Mouse (Mus musculus) heart, adult 18-20 months (tissue): ENCODE measurements around the gene Axl. TPM values are rescaled to one million over a fixed set of nuclear protein-coding genes. Genes with fewer than 3 reads are reported as not detected.
"Not testable (repeated sequence)": the region's sequence is repeated elsewhere in the genome, so short reads cannot be mapped to it uniquely, and the experiment has no call there.

ENCODE experiments used
- DNase-seq, 2 experiments: peaks; one replicate each; pipeline ENCODE4 v3.0.0; 2021 to 2022; ENCODE audit warnings: mixed read lengths in 1 of 2
- total RNA-seq, 2 experiments: library from RNA; stranded (reverse); gene quantifications; 2 replicates each; pipeline ENCODE4 v1.2.3; 2021

The Axl gene
- total RNA-seq, 2 experiments from 2014 or later: 52.0 to 57.2 TPM

- DNase-seq: no peak
Measured at GRCm38 (mm10) chr7:25754439-25754737, 34.1 kb downstream of the Axl start.

DNA sequence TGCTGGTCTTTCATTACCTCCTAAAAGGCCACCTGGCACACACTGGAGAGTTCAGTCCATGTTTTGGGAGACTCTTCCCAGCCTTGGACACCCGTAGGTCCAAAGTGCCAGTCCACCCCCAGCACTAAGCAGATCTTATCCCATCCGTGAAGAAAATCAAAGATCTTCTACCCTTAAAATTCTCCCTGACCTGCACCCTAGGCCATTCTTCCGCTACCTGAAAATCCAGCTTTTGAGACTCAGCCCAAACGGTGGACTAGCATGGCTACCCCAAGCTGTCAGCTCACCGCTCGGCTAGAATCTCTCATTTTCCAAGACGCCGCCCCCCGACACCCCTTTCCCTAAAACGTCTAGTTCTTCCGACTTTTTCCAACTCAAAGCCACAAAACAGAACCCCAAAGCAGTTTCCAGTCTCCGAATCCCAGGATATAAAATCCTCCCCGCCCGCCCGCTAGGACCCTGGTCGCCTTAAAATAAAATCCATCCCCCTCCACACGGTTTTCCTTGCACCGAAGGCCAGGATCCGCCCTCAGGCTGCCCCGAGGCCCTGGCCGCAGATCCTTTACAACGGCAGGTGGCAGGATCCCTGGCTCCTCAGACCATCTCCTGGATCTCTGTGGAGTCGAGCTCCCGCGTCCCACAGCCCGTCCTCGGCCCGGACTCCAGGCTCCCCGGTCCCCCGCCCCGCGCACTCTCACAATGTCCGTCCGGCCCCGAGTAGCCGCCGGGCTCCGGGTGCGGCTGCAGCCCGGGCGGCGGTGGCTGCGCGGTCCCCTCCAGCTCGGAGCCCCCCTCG lies 34.7 kb downstream of the Axl start:
- no peak for DNase-seq

- no peak for DNase-seq
Measured at GRCm38 (mm10) chr7:25753076-25753475, 35.4 kb downstream of the Axl start.

DNA sequence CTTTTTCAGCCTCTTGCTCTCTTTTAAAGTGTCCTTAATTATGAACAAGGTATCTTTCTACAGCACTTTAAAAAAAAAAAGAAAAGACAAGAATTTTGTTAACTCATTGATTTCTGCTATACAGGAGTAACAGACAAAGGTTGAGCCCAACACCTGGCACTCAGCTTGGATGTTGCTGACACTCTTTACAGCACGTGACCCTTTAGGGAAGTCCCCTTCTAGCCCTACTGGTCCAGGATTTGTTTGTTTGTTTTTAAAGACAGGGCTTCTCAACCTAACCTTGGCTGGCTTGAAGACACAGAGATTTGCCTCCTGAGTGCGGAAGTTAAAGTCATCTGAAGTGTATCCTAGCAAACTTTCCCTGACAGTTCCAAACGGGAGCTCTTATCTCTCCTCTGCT lies 41.7 kb downstream of the Axl start:
- DNase-seq: no peak

DNA sequence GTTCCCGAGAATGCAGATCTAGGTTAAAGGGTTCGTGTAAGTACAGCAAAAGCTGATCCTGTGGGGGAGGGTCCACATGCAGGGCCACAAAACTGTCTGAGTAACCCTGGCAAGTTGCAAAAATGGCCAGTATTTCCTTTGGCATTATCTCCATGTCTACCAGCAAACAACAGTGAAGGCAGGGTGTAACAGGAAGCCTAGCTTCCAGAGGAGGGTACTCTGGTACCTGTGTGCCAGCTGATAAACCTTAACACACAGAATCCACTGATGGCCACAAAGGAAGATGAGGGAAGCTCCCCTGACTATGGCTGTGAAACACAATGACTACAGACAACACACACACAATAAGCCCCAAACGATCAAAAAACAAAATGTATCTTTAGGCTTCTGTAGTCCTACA lies 50.2 kb downstream of the Axl start:
- DNase-seq: no peak

- DNase-seq: no peak
Measured at GRCm38 (mm10) chr7:25736920-25737319, 51.6 kb downstream of the Axl start.

DNA sequence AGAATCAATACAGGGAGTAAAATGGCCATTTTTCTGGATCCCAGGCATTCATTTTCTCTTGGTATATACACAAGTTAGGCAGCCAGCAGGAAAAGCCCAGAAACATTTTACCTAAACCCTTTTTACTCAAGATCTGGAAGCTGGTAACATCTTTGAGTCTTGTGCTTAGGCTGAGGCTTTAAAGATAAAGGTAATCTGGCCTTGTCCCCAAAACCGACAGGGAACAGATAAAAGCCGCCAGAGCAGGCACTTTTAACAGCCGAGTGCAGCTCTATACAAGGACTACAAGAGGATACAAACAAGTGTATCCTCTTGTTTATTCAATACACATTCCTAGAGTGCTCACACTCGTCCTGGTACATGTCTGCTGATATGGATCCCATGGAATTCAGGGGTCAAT lies 53.5 kb downstream of the Axl start:
- DNase-seq: no peak

GRCm38 (mm10) chr7:25731294-25732055 lies 57.0 kb downstream of the Axl start:
- peak; percentile 39 to 53 for DNase-seq

DNA sequence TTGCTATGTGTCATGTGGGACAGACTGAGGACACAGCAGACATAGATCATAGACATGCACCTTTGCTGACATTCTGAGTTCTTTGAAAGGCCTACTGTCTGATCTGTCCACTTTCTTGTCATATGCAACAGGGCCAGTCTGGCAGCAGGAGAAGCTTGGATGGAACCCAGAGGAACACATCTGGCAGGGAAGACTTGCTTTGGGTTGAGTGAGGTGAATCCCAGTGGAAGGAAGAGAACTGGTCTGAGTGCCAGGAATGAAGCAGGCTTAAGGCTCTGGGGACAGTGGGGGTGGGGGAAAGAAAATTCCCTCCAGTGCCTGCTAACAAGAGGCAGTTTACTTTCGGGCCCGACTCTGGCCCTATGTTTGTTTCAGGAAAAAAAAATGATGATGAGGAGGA lies 58.6 kb downstream of the Axl start:
- DNase-seq: peak; percentile 76 to 82

DNA sequence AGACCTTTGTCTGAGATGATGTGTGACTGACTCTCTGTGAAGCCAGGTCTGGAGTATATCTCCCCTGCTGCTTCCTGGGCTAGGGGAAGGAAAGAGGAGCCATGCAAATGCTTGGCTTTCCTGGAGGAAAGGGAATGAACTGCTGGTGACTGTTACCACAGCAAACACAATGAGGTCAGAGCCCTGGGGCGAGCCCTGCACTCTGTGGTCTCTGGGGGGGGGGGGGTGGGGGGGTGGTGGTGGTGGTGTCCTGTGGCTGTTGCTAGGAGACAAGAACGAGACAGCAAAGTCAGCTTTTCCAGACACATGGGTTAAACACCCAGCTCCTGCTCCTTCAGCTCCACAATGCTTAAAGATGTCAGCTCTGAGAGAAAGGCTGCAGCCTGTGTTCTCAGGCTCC lies 59.1 kb downstream of the Axl start:
- no peak for DNase-seq

DNA sequence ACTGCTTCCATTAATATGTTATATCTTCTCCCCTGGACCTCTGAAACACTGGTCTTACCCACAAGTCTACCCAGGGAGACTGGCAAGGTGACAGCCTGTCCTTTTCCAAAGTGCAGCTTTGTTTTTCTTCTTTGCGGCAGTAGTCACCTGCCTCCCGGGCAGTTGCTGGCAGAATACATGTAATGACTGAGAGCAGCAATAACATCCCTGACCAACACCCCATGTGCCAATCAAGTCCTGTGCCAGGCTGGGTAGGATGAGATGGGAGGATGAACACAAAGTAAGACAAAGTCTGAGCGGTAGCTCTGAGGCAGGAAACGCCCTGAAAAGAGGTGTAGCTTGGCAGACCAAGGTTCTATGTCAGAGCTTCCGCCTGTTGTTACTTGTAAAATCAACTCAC lies 60.7 kb downstream of the Axl start:
- DNase-seq: no peak

DNA sequence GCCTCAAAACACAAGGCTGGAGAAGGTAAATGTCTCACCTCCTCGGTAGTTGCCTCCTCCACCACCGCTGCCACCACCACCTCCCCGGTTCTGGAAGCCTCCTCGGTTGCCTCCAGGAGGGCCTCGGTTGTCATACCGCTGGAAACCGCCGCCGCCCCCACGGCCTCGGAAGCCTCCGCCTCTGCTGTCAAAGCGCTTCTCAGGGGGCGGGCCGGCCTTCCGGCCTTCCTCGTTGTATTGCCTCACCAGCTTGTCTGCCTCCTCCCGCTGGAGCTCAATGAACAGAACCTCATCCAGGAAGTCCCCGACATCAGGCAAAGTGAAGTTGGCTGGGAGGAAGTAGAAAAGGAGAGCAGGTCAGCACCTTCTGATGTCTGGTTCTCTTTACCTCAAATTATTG lies 62.6 kb downstream of the Axl start:
- no peak for DNase-seq

GRCm38 (mm10) chr7:25721776-25722175 lies 66.7 kb downstream of the Axl start:
- DNase-seq: not testable (repeated sequence)

DNA sequence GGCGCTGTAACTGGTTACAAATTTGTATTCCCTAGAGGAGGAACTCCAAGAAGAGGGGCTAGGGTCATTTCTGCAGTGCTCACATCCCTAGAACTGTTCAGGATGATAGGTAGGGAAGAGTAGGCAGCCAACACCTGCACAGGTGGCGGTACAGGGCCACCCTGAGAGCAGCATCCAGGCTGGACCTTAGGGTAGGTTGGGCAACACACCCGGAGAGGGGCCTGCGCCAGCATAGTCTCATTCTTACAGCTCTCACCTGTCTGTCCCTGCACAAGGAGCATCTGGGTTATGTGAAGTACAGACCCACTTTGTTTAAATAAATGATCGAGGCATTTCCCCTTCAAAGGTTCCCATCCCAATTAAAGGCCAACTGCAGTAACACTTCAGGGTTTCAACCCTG lies 67.7 kb downstream of the Axl start:
- DNase-seq: no peak

GRCm38 (mm10) chr7:25719761-25720610 lies 68.5 kb downstream of the Axl start:
- DNase-seq: peak; percentile 70 to 91

DNA sequence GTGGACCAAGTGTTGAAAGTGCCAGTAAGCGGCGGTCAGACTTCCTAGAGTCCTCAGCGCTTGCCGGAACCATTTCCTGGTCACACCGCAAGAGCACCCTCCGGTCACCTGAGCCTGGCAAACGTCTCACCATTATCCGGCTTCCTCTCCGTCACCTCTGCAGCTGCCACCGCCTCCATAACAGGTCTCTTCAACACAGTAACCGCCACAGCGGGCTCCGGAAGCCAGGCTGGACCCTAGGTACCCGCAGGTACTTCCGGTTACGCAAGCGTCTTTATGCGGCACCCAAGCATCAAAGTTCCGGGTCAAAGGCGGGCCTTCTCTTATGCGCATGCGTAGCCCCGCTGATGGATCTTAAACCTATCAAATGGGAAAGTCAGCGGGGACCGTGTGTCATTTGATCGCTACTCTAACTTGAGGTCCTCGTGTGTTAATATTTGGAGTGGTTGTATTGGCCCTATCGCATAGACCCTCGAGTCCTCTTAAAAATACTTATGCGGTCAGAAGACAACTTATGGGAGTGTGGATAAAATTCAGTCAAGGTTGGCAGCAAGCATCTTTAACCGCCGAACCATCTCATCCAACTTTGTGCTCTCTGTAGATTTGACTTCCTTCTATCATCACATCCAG lies 69.6 kb downstream of the Axl start, which contains the start of gene Ccdc97:
Gene Ccdc97 (minus strand): TSS at position 301 of the 630 bp plus-strand sequence.
- DNase-seq: peak; percentile 96

DNA sequence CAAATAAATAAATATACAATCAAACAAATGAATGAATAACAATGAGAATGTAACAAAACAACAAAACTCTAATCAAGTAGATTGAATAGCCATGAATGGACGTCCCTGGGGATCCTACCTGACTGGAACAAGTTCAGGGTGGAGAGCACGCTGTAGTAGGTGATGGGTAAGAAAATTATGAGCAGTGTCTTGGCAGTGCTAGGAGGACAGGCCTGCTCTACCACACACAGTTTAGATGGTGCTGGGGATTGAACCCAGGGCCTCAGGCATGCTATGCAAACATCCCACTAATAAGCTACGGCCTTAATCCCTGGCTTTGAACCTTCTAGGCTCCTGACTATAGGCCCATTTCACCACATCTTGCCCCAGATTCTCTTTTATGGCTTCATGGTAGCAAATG lies 71.0 kb downstream of the Axl start:
- no peak for DNase-seq

GRCm38 (mm10) chr7:25715731-25716271 lies 72.7 kb downstream of the Axl start:
- no peak for DNase-seq

GRCm38 (mm10) chr7:25714581-25714980 lies 73.9 kb downstream of the Axl start:
- no peak for DNase-seq

DNA sequence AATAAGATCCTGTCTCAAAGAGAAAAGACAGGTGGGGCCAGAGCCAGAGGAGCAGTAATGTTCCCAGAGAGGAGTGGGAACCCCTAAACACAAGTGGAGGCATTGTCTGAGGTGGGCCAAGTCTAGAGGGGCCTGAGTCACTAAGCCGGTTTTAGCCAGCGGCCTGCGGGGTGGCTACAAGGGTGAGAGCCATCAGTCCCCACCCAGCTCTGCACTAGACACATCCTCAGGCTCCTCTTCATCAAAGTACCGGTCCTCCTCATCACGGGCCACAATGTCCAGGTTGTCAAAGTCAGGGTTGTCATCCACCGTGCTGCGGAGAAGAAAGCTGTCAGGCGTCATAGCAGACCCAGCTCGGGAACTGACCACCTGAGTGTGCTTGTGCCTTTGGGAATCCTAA lies 75.7 kb downstream of the Axl start:
- DNase-seq: no peak

DNA sequence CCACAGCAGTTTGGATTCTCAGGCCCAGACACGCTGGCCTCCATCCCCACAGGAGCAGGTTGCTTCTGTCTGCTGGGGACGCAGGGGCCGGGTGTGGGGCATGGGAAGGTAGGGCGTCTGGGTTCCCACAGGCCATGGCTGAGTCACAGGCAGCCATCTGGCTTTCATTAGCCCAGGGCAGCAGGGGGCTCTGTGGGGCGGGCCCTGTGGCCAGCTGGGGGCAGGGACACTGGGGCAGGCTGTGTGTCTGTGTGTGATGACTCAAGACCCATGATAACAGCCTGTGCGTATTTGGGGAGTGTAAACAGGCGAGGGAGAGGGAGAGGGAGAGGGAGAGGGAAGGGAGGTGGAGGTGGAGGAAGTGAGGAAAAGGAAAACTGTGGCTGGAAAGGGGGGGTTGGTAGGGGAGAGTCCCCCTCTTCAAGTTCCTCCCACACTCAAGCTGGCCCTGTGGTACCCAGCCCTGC lies 76.7 kb downstream of the Axl start:
- peak; percentile 71 to 86 for DNase-seq

- no peak for DNase-seq
Measured at GRCm38 (mm10) chr7:25711165-25711564, 77.3 kb downstream of the Axl start.
